In the genomic region with DNA sequence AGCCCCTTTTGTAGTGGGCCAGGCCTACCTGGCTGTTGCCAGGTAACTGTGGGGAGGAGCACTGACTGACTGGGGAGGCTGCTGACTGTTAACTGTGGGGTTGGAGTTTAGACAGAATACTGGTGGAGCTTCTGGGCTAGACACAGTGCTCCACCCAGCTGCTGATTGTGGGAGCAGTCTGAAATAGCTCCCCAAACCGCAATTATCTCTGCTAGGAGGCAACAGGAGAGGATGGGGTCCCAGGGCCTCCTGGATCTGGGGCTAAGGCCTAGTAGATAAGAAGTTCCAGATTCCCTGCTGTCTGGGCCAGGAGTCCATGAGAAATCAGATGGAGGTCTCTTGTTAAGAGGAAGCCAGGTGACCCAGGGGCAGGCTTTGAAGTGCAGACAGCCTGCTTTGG, we compare ENCODE assay signal across 12 mouse cellular contexts. TPM values are rescaled to one million over a fixed set of nuclear protein-coding genes. Genes with fewer than 3 reads are reported as not detected.
DNase-seq lines count a peak whose midpoint lies in the region; ATAC-seq and TF ChIP-seq lines count a peak whose summit lies in the region.
"Had no signal": no experiment of that assay in that cellular context is flagged by ENCODE, and none has a peak within 500 bp of the region (broad histone marks: within the 10 kb centered on the region; RNA-seq: fewer than 3 reads in every experiment).

No protein-coding gene starts in this region.

- no peak for TF ChIP-seq POLR2A in MEL (IDR thresholded peaks at IDR 0.05; ENCODE audit: control insufficient read depth in 1 of 2, insufficient read depth in 1 of 2, low read depth in 1 of 2, low read length in 2 of 2, poor library complexity in 1 of 2)

- H3K4me1 ChIP-seq in hindbrain, embryonic 15.5 days (replicated peaks), result peaks cover 10% of the 10 kb centered on the region; the same call in 1 of the 2 replicates
- 0 out of 2 replicates have a peak, but pooled peaks cover 2% of the 10 kb centered on the region for H3K4me1 ChIP-seq in hindbrain, embryonic 11.5 days (replicated peaks; ENCODE audit: control insufficient read depth, insufficient read depth, low read length)
- peaks cover 6 to 14% of the 10 kb centered on the region in 2 experiments; a peak in 3 of 4 replicates for H3K4me1 ChIP-seq in MEL (ENCODE audit: control insufficient read depth in 1 of 2, insufficient read depth in 2 of 2, low read length in 2 of 2)
- peaks cover 20% of the 10 kb centered on the region for H3K4me1 ChIP-seq in liver, embryonic 11.5 days (replicated peaks; ENCODE audit: control insufficient read depth, insufficient read depth, low read length)

- H3K4me3 ChIP-seq in hindbrain, embryonic 15.5 days, result no peak overlapping the region
- H3K4me3 ChIP-seq in hindbrain, embryonic 11.5 days (ENCODE audit: low read depth, low read length), result no peak overlapping the region
- H3K4me3 ChIP-seq in MEL (ENCODE audit: control insufficient read depth in 1 of 2, insufficient read depth in 1 of 2, low read depth in 2 of 2, low read length in 2 of 2), result no peak overlapping the region
- H3K4me3 ChIP-seq in liver, embryonic 11.5 days (ENCODE audit: low read depth, low read length), result no peak overlapping the region

- peak; percentile 45 to 62 for TF ChIP-seq EP300 in MEL (IDR thresholded peaks at IDR 0.05; ENCODE audit: low read depth in 1 of 2, low read length in 2 of 2)

- peak; percentile 15 for DNase-seq in CD4-positive, CD25-positive, alpha-beta regulatory T cell, adult 2 months (ENCODE audit: low read depth, low spot score)
- no peak for DNase-seq in hindbrain, embryonic 11.5 days (ENCODE audit: low spot score)
- peak; percentile 47 for DNase-seq in MEL (ENCODE audit: low read depth, low spot score)
- DNase-seq in liver, embryonic 11.5 days (ENCODE audit: low spot score), result no peak
- DNase-seq in cerebellum, adult 9-10 months, result no peak
- DNase-seq in layer of hippocampus, adult 18-20 months (ENCODE audit: low spot score in 2 of 2), result no peak
- DNase-seq: cerebellum, adult 11-12 months; layer of hippocampus, postnatal 36 days had no signal

- ATAC-seq in CD4-positive, CD25-positive, alpha-beta regulatory T cell, adult 4 months, result no peak
- ATAC-seq in hindbrain, embryonic 15.5 days (ENCODE audit: low FRiP score, low read depth), result no peak
- ATAC-seq in hindbrain, embryonic 11.5 days (ENCODE audit: low FRiP score), result no peak
- 0 out of 2 replicates have a peak, but pooled peaks have one; percentile 16 for ATAC-seq in liver, embryonic 11.5 days (replicated peaks; ENCODE audit: low FRiP score)

- WGBS in hindbrain, embryonic 15.5 days, result 64% methylated on average over 1 of the region's 1 CpGs
- WGBS in hindbrain, embryonic 11.5 days, result 84% methylated on average over 1 of the region's 1 CpGs
- 33% methylated on average over 1 of the region's 1 CpGs for WGBS in liver, embryonic 11.5 days

- H3K9me3 ChIP-seq in hindbrain, embryonic 15.5 days, result no peaks in the 10 kb centered on the region
- H3K9me3 ChIP-seq in hindbrain, embryonic 11.5 days (ENCODE audit: control insufficient read depth, low read length), result no peaks in the 10 kb centered on the region
- H3K9me3 ChIP-seq in MEL (replicated peaks; ENCODE audit: insufficient read depth, low read length), result no peaks in the 10 kb centered on the region
- no peaks in the 10 kb centered on the region for H3K9me3 ChIP-seq in liver, embryonic 11.5 days (ENCODE audit: control insufficient read depth, low read length)

- no peaks in the 10 kb centered on the region for H3K36me3 ChIP-seq in hindbrain, embryonic 15.5 days
- no peaks in the 10 kb centered on the region for H3K36me3 ChIP-seq in hindbrain, embryonic 11.5 days (ENCODE audit: control insufficient read depth, insufficient read depth, low read length)
- H3K36me3 ChIP-seq in MEL (ENCODE audit: control insufficient read depth in 1 of 2, insufficient read depth in 2 of 2, low read length in 2 of 2), result peaks cover 0 to 3% of the 10 kb centered on the region in 2 experiments; a peak in 1 of 4 replicates
- H3K36me3 ChIP-seq in liver, embryonic 11.5 days (ENCODE audit: control insufficient read depth, insufficient read depth, low read length), result no peaks in the 10 kb centered on the region
- H3K36me3 ChIP-seq: G1E had no signal

- 0 out of 2 replicates have a peak overlapping the region, but pooled peaks have one; percentile 9 for H3K4me2 ChIP-seq in hindbrain, embryonic 15.5 days
- H3K4me2 ChIP-seq in hindbrain, embryonic 11.5 days (replicated peaks; ENCODE audit: low read depth, low read length), result no peak overlapping the region
- H3K4me2 ChIP-seq in liver, embryonic 11.5 days, result no peak overlapping the region

- no peaks in the 10 kb centered on the region for H3K27me3 ChIP-seq in hindbrain, embryonic 15.5 days
- no peaks in the 10 kb centered on the region for H3K27me3 ChIP-seq in hindbrain, embryonic 11.5 days (ENCODE audit: control insufficient read depth, insufficient read depth, low read length)
- H3K27me3 ChIP-seq in MEL (ENCODE audit: control insufficient read depth in 1 of 2, insufficient read depth in 2 of 2, low read length in 2 of 2), result no peaks in the 10 kb centered on the region
- no peaks in the 10 kb centered on the region for H3K27me3 ChIP-seq in liver, embryonic 11.5 days (replicated peaks; ENCODE audit: control insufficient read depth, insufficient read depth, low read length)

- no peaks in the 10 kb centered on the region for H3K79me2 ChIP-seq in MEL (ENCODE audit: control insufficient read depth, insufficient read depth, low read length, poor library complexity)

- H3K9ac ChIP-seq in hindbrain, embryonic 15.5 days, result no peak overlapping the region
- H3K9ac ChIP-seq in hindbrain, embryonic 11.5 days (ENCODE audit: low read depth, low read length), result no peak overlapping the region
- H3K9ac ChIP-seq in MEL (ENCODE audit: control insufficient read depth, low read depth, low read length, poor library complexity, severe bottlenecking), result no peak overlapping the region
- H3K9ac ChIP-seq in liver, embryonic 11.5 days (ENCODE audit: low read depth, low read length), result no peak overlapping the region

- TF ChIP-seq RAD21 in MEL (IDR thresholded peaks at IDR 0.05; ENCODE audit: low read depth, low read length), result peak; percentile 10

- no peak for TF ChIP-seq CTCF in MEL (IDR thresholded peaks at IDR 0.05 in 2 of 3, conservative IDR thresholded peaks at IDR 0.05 in 1 of 3; ENCODE audit: control insufficient read depth in 1 of 3, insufficient read depth in 1 of 3, low read depth in 2 of 3, low read length in 3 of 3, poor library complexity in 1 of 3, severe bottlenecking in 1 of 3)

- no peak overlapping the region for H3K27ac ChIP-seq in hindbrain, embryonic 15.5 days (replicated peaks)
- H3K27ac ChIP-seq in hindbrain, embryonic 11.5 days (ENCODE audit: low read depth, low read length), result no peak overlapping the region
- H3K27ac ChIP-seq in MEL (ENCODE audit: control insufficient read depth, low read depth, low read length), result no peak overlapping the region
- no peak overlapping the region for H3K27ac ChIP-seq in liver, embryonic 11.5 days (ENCODE audit: low read depth, low read length)

TF ChIP-seq in MEL, 35 proteins besides CTCF, POLR2A, EP300 and RAD21:
- TF ChIP-seq MAX (IDR thresholded peaks at IDR 0.05; ENCODE audit: low read length) (no peak), RCOR1 (IDR thresholded peaks at IDR 0.05; ENCODE audit: low read depth, low read length) (peak; percentile 60), SIN3A (IDR thresholded peaks at IDR 0.05; ENCODE audit: low read length) (0 out of 2 replicates have a peak, but pooled peaks have one; percentile 24), HCFC1 (IDR thresholded peaks at IDR 0.05; ENCODE audit: low read depth, low read length) (no peak), GATA1 (IDR thresholded peaks at IDR 0.05; ENCODE audit: low read depth, low read length) (peak; percentile 49; the same call in 1 of the 2 replicates), TAL1 (IDR thresholded peaks at IDR 0.05; ENCODE audit: low read length) (peak; percentile 14; the same call in 1 of the 2 replicates), GABPA (IDR thresholded peaks at IDR 0.05; ENCODE audit: low read depth, low read length) (no peak), CHD1 (IDR thresholded peaks at IDR 0.05; ENCODE audit: low read depth, low read length) (no peak), UBTF (IDR thresholded peaks at IDR 0.05; ENCODE audit: borderline replicate concordance, insufficient read depth, low read depth, low read length) (no peak), ZNF384 (IDR thresholded peaks at IDR 0.05; ENCODE audit: low read depth, low read length) (no peak), MXI1 (IDR thresholded peaks at IDR 0.05; ENCODE audit: low read depth, low read length) (no peak), POLR2AphosphoS2 (IDR thresholded peaks at IDR 0.05; ENCODE audit: low read length) (no peak), TCF12 (IDR thresholded peaks at IDR 0.05; ENCODE audit: low read depth, low read length) (peak; percentile 49; the same call in 1 of the 2 replicates), ETS1 (IDR thresholded peaks at IDR 0.05; ENCODE audit: low read depth, low read length) (peak; percentile 55), BHLHE40 (IDR thresholded peaks at IDR 0.05; ENCODE audit: borderline replicate concordance, low read depth, low read length) (no peak), MEF2A (IDR thresholded peaks at IDR 0.05; ENCODE audit: extremely low read depth, insufficient replicate concordance, low read depth, low read length, poor library complexity, severe bottlenecking) (0 out of 2 replicates have a peak, but pooled peaks have one; percentile 20)

RNA-seq across cellular contexts. Expression of gene Fam3b, which starts 22.2 kb away (rescaled TPM):
- polyA plus RNA-seq in CD4-positive, CD25-positive, alpha-beta regulatory T cell, adult 4 months (2017; shearing (Covaris generic)), result 1 to 10 TPM; 2.9 to 3.0 TPM
- polyA plus RNA-seq in hindbrain, embryonic 15.5 days (2015; fragmentation: Nextera tagmentation; extraction: Ambion mirVana), result not detected in 2 replicates
- not detected in 2 replicates for polyA plus RNA-seq in hindbrain, embryonic 11.5 days (2014; fragmentation: Nextera tagmentation; extraction: Ambion mirVana)
- total RNA-seq in MEL (2012; rRNA removed), result 19.2 and 20.6 TPM in 2 replicates
- 10 to 100 TPM in 1 of 2 experiments, not detected in 1; 21.2 TPM for polyA plus RNA-seq in MEL (2012; ENCODE audit: insufficient read depth in 1 of 2, insufficient read length in 2 of 2, low read depth in 1 of 2, low replicate concordance in 2 of 2, missing spikeins in 1 of 2)
- polyA plus RNA-seq in liver, embryonic 11.5 days (2014; fragmentation: Nextera tagmentation; extraction: Ambion mirVana), result not detected in 2 replicates
- not detected for total RNA-seq in layer of hippocampus, adult 18-20 months (2021)
- total RNA-seq: layer of hippocampus, postnatal 36 days had no signal
- polyA plus RNA-seq: G1E; liver, embryonic 16.5 days had no signal

Comparison
In these comparisons a context has a peak if more than half of its experiments do, and no peak if none do; other contexts are left out.
1. DNase-seq: peak in CD4-positive, CD25-positive, alpha-beta regulatory T cell, adult 2 months (single experiment) and MEL (single experiment); none in hindbrain, embryonic 11.5 days (single experiment), liver, embryonic 11.5 days (single experiment), cerebellum, adult 9-10 months (single experiment) and layer of hippocampus, adult 18-20 months (0 of 2).